Mouse (Mus musculus): ENCODE measurements at regions not wholly inside any gene's neighbourhood (a gene's known extent, or its start where the extent isn't known, plus 50 kb on each side); places are given as distances from the start of the nearest gene placed in this dataset.

DNA sequence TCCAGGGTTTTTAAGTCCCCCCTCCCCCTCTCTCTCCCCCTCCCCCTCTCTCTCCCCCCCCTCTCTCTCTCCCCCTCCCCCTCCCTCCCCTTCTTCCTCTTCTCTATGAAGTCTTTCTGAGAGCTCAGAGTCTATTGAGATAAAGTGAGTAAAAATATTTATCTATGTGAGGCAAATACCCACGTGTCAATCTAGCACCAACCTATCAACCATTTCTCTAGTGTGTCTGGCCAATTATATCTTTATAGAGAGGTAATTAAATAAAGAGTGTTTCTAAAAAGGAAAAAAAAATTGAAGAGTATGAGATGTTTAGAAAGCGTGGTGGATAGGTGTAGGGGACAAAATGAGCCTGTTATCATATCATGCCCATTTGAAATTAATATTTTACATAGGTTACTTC is 88.0 kb downstream of the 4930426L09Rik start:
- H3K4me1 ChIP-seq, result no peaks in the 10 kb centered on the region
- H3K27ac ChIP-seq (replicated peaks), result no peak overlapping the region
- no peak overlapping the region for H3K9ac ChIP-seq
- H3K4me2 ChIP-seq, result no peak overlapping the region
- 45% methylated on average over 2 of the region's 2 CpGs for WGBS
- no peaks in the 10 kb centered on the region for H3K36me3 ChIP-seq
- H3K9me3 ChIP-seq, result peaks cover 15% of the 10 kb centered on the region
- no peak overlapping the region for H3K4me3 ChIP-seq
- H3K27me3 ChIP-seq (replicated peaks), result no peaks in the 10 kb centered on the region
- ATAC-seq (ENCODE audit: extremely low read depth, insufficient number of reproducible peaks, low FRiP score, low TSS enrichment), result no peak

DNA sequence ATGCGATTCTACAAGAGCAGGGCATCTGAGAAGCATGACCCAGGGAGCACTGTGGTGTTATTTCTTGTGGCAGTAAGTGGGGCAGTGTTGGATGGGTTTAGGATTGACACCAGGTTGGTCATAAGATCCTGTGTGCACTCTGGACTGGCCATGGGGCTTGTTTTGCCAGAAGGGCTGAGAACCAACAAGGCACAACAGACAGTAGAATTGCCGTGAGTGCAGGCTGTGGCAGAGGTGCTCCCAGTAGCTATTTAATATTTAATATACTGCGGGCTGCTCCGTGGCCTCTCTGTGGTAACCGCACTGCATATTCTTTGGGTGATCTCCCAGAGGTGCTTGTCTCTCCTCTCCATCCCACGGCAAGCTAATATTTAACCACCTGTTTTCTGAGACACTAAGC is 88.5 kb downstream of the 4930426L09Rik start:
- Histone ChIP-seq H3K9ac (no peak overlapping the region), H3K4me2 (no peak overlapping the region), H3K36me3 (no peaks in the 10 kb centered on the region), H3K27me3 (replicated peaks) (no peaks in the 10 kb centered on the region), H3K4me1 (no peaks in the 10 kb centered on the region), H3K4me3 (no peak overlapping the region), H3K27ac (replicated peaks) (no peak overlapping the region), H3K9me3 (peaks cover 15% of the 10 kb centered on the region)
- 81% methylated on average over 6 of the region's 6 CpGs for whole genome bisulfite sequencing
- ATAC-seq (ENCODE audit: extremely low read depth, insufficient number of reproducible peaks, low FRiP score, low TSS enrichment), result no peak

DNA sequence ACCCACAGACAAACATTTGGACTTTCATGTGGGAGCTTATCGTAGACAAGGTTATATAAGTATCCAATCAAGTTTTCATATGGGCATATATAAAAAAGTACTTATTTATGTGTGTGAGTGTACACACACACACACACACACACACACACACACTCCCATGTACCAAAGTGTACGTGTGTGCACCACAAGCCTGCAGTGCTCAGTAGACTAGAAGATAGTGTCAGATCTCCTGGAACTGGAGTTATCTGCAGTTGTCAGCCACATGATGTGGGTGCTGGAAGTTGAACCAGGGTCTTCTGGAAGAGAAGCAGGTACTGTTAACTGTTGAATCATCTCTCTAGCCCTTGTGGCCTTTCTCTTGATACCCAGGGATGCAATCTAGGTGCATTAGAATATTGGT is 99.7 kb upstream of the Armc3 start:
- ATAC-seq (ENCODE audit: extremely low read depth, insufficient number of reproducible peaks, low FRiP score, low TSS enrichment), result no peak
- no peak overlapping the region for H3K27ac ChIP-seq (replicated peaks)
- WGBS, result 81% methylated on average over 2 of the region's 2 CpGs

DNA sequence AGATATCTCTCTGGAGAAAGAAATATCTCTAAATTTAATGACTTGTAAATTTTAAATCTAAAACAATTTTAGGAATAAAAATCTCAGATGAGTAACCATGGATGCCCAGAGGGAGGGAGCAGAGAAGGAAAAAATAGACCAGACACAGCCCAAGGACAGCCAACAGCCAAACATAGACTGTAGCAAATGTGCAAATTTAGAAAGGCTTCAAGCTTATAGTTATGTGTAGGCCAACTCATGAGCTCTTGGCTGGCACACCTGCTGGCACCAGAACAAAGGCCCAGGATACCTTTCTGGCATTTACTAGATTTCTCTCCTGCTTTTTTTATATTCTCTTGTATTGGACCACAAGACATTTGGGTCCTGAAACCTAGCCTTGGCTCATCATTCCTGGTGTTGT is 90.3 kb upstream of the Armc3 start:
- H3K4me2 ChIP-seq, result no peak overlapping the region
- H3K27me3 ChIP-seq (replicated peaks), result no peaks in the 10 kb centered on the region
- H3K36me3 ChIP-seq, result no peaks in the 10 kb centered on the region
- H3K27ac ChIP-seq (replicated peaks), result no peak overlapping the region
- no peak for ATAC-seq (ENCODE audit: extremely low read depth, insufficient number of reproducible peaks, low FRiP score, low TSS enrichment)
- no peak overlapping the region for H3K9ac ChIP-seq
- no peaks in the 10 kb centered on the region for H3K4me1 ChIP-seq
- H3K9me3 ChIP-seq, result no peaks in the 10 kb centered on the region
- H3K4me3 ChIP-seq, result no peak overlapping the region

More for the DNA sequence above, 99.7 kb upstream of the Armc3 start:
- Histone ChIP-seq H3K9me3 (no peaks in the 10 kb centered on the region), H3K27me3 (replicated peaks) (no peaks in the 10 kb centered on the region), H3K9ac (no peak overlapping the region), H3K4me3 (no peak overlapping the region), H3K4me2 (no peak overlapping the region), H3K4me1 (peaks cover 8% of the 10 kb centered on the region), H3K36me3 (no peaks in the 10 kb centered on the region)

DNA sequence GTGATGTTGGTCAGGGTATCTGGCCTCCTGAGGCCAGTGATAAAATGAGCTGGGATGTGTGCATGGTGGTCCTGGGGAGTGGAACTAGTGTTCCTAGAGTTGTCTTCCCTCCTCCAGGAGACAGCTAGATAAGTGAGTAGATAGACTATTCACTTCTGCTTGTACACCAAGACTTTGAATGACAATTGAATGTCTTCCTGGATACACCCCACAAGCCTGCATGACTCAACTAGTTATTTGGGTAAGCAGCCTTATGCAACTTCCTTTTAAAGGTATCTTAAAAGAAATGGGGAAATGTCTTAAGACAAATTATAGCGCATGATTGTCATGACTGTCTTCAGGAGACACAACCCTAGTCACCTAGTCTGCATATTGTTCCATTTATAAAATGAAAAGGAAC is 79.2 kb upstream of the Armc3 start:
- H3K9ac ChIP-seq, result no peak overlapping the region
- no peaks in the 10 kb centered on the region for H3K27me3 ChIP-seq (replicated peaks)
- no peaks in the 10 kb centered on the region for H3K36me3 ChIP-seq
- 0 out of 2 replicates have a peak, but pooled peaks cover 4% of the 10 kb centered on the region for H3K4me1 ChIP-seq
- H3K4me3 ChIP-seq, result no peak overlapping the region
- no peak overlapping the region for H3K4me2 ChIP-seq
- WGBS, result 80% methylated on average over 1 of the region's 1 CpGs
- ATAC-seq (ENCODE audit: extremely low read depth, insufficient number of reproducible peaks, low FRiP score, low TSS enrichment), result no peak
- H3K9me3 ChIP-seq, result no peaks in the 10 kb centered on the region
- H3K27ac ChIP-seq (replicated peaks), result no peak overlapping the region

DNA sequence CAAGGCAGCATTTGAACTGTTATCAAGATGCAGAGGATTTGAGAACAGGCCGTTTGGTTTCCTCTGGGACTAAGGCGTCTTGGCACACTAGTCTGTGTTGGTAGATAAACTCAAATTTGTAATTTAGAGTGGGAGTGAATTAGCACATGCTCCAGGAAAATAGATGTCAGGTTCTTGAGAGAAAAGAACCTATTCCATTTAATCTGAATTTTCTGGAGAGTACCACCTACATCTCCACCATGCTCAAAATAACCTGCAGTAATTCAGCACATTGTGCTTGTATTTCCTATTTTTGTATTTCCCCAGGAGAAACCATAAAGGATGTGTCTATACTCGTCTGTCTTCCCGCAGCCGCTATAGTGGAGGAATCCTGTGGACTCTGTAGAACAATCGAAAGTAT is 66.2 kb upstream of the Armc3 start:
- Histone ChIP-seq H3K36me3 (no peaks in the 10 kb centered on the region), H3K9ac (no peak overlapping the region), H3K4me1 (no peaks in the 10 kb centered on the region), H3K27ac (replicated peaks) (no peak overlapping the region), H3K27me3 (replicated peaks) (no peaks in the 10 kb centered on the region), H3K4me3 (no peak overlapping the region), H3K4me2 (no peak overlapping the region), H3K9me3 (no peaks in the 10 kb centered on the region; the same call in 1 of the 2 replicates)
- 74% methylated on average over 6 of the region's 6 CpGs for WGBS
- no peak for ATAC-seq (ENCODE audit: extremely low read depth, insufficient number of reproducible peaks, low FRiP score, low TSS enrichment)

DNA sequence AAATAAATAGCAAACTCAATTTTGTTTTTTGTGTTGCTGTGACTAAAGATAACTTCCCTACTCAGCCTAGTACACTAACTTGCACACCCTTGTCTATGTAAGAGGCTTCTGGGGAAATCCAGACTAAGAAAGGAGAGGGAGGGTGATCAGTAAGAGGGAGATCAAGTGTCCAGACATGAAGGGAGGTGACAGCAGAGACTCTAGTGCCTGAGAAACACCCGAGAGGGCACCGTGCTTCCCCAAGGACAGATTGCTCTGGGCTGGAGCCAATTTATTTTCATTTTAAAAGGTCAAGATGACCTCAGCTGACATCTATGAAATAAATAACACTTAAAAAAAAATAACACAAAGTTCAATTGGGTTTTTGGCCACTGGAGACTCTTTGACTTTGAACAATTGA is 56.5 kb upstream of the Armc3 start:
- no peak overlapping the region for H3K9ac ChIP-seq
- H3K36me3 ChIP-seq, result no peaks in the 10 kb centered on the region
- H3K4me1 ChIP-seq, result peaks cover 33% of the 10 kb centered on the region
- H3K4me3 ChIP-seq, result no peak overlapping the region
- no peak for ATAC-seq (ENCODE audit: extremely low read depth, insufficient number of reproducible peaks, low FRiP score, low TSS enrichment)
- H3K27me3 ChIP-seq (replicated peaks), result no peaks in the 10 kb centered on the region
- no peak overlapping the region for H3K4me2 ChIP-seq
- no peaks in the 10 kb centered on the region for H3K9me3 ChIP-seq
- 19% methylated on average over 2 of the region's 2 CpGs for WGBS
- no peak overlapping the region for H3K27ac ChIP-seq (replicated peaks)

DNA sequence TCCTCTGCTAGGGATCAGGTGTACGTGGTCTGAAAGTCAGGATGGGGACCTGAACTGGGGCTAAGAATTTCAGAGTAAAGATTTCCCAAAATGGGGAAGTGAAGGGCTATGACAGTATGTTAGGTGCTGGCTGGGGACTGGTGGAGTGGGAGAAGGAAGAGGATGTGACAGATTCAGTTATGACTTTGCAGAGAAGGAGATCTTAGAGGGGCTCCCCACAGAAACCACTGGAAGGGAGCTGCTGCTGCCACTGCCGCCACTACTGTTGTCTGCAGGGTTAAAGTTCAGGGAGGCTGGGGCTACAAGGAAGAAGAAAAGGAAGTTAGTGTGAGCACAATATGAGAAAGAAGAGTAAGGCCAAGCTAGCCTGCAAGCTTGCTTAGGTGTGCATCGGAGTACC is 53.7 kb upstream of the Armc3 start:
- ATAC-seq (ENCODE audit: extremely low read depth, insufficient number of reproducible peaks, low FRiP score, low TSS enrichment), result no peak
- no peak overlapping the region for H3K9ac ChIP-seq
- H3K4me1 ChIP-seq, result peaks cover 40% of the 10 kb centered on the region
- peak overlapping the region; percentile 20 for H3K4me2 ChIP-seq
- H3K27me3 ChIP-seq (replicated peaks), result no peaks in the 10 kb centered on the region; the same call in 1 of the 2 replicates
- no peaks in the 10 kb centered on the region for H3K36me3 ChIP-seq
- H3K4me3 ChIP-seq, result no peak overlapping the region
- no peaks in the 10 kb centered on the region for H3K9me3 ChIP-seq
- WGBS, result 61% methylated on average over 3 of the region's 3 CpGs
- H3K27ac ChIP-seq (replicated peaks), result peak overlapping the region; percentile 76

DNA sequence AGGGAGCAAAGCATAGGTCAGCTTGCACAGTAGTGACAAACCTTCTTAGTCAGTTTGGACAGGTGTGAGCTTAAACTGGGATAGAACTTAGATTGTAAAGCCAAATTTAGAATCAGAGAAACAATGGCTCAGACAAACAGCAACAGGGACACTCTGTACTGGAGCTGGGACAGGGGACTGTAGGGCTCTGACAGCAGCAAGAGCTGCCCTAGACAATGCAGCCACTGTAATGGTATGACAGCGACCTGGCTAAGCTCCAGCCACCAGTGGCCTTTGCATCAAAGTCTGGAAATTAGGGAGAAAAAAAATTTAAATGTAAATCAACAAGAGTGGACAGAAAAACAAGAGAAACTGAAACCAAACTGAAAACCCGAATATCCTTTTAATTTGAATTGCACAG is 53.2 kb upstream of the Armc3 start:
- Histone ChIP-seq H3K4me2 (peak overlapping the region; percentile 20), H3K4me1 (peaks cover 40% of the 10 kb centered on the region), H3K4me3 (no peak overlapping the region), H3K27ac (replicated peaks) (peak overlapping the region; percentile 76), H3K9me3 (no peaks in the 10 kb centered on the region), H3K36me3 (no peaks in the 10 kb centered on the region), H3K9ac (no peak overlapping the region), H3K27me3 (replicated peaks) (no peaks in the 10 kb centered on the region; the same call in 1 of the 2 replicates)
- ATAC-seq (ENCODE audit: extremely low read depth, insufficient number of reproducible peaks, low FRiP score, low TSS enrichment), result no peak
- WGBS, result 44% methylated on average over 2 of the region's 2 CpGs

DNA sequence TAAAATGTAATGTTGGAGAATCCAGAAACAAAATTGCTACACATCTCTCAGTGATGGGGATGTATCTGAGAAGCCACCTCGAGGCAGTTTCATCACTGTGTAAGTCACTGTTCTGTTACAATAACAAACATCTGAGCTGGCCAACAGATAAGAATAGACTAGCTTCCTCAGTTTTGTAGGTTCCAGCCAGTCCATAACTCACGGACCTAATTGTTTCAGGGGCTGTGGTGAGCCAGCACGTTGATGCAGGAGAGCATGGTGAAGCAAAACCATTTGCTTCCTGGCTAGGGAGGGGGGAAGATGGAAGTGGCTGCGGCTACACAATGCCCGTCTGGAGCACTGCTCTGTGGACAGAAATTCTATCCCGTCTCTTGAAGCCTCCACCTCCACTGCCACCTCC is 52.8 kb upstream of the Armc3 start:
- peak overlapping the region; percentile 76; the same call in 1 of the 2 replicates for H3K27ac ChIP-seq (replicated peaks)
- no peaks in the 10 kb centered on the region; the same call in 1 of the 2 replicates for H3K27me3 ChIP-seq (replicated peaks)
- no peak for ATAC-seq (ENCODE audit: extremely low read depth, insufficient number of reproducible peaks, low FRiP score, low TSS enrichment)
- H3K4me2 ChIP-seq, result peak overlapping the region; percentile 20; the same call in 1 of the 2 replicates
- 25% methylated on average over 6 of the region's 6 CpGs for WGBS
- no peak overlapping the region for H3K9ac ChIP-seq
- no peak overlapping the region for H3K4me3 ChIP-seq
- no peaks in the 10 kb centered on the region for H3K36me3 ChIP-seq
- no peaks in the 10 kb centered on the region for H3K9me3 ChIP-seq
- H3K4me1 ChIP-seq, result peaks cover 40% of the 10 kb centered on the region

DNA sequence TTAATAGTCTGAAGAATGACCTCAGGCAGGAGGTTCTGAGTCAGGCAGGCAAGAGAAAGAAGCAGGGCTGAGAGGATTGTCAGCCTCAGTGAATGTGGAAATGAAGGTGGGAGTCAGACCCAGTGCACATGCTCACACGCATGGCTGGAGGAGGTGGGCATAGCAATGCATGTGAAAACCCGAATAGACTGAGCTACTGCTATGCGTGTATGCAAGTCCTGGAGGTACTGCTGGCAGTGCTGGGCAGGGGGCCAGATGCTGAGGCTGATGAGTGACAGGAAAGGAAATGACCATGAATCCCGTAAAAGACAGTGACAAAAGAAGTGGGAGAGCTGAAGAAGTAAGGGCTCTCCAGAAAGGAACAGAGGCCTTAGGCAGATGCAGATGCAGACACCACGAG is 50.3 kb upstream of the Armc3 start:
- H3K27ac ChIP-seq (replicated peaks), result no peak overlapping the region
- no peak overlapping the region for H3K4me3 ChIP-seq
- H3K9me3 ChIP-seq, result no peaks in the 10 kb centered on the region
- no peak overlapping the region for H3K9ac ChIP-seq
- H3K4me1 ChIP-seq, result peaks cover 33% of the 10 kb centered on the region
- no peaks in the 10 kb centered on the region; the same call in 1 of the 2 replicates for H3K27me3 ChIP-seq (replicated peaks)
- H3K36me3 ChIP-seq, result no peaks in the 10 kb centered on the region
- WGBS, result 33% methylated on average over 5 of the region's 5 CpGs
- ATAC-seq (ENCODE audit: extremely low read depth, insufficient number of reproducible peaks, low FRiP score, low TSS enrichment), result no peak
- no peak overlapping the region for H3K4me2 ChIP-seq

Data from heart, embryonic 13.5 days (tissue).